Mouse (Mus musculus) liver, embryonic 15.5 days (tissue): Measurements from ENCODE around the gene Nr1h2. TPM values are rescaled to one million over a fixed set of nuclear protein-coding genes. Genes with fewer than 3 reads are reported as not detected.

ENCODE experiments used
- ATAC-seq: fragments of 200-750 bp; cut with Nextera tagmentation; 2 replicates; pipeline ENCODE4 v1.8.0; 2017; ENCODE audit warnings: moderate number of reproducible peaks, mild to moderate bottlenecking, moderate library complexity; ENCODE audit not compliant: insufficient read depth
- H3K27ac ChIP-seq: fragments of 300-500 bp; sonication (generic); replicated peaks from 2 replicates; pipeline ENCODE4 v1.5.1; 2015; ENCODE audit warnings: mild to moderate bottlenecking, inconsistent platforms
- H3K27me3 ChIP-seq: fragments of 300-500 bp; sonication (generic); 2 replicates; pipeline ENCODE4 v1.6.1; 2015; ENCODE audit warnings: mild to moderate bottlenecking, inconsistent platforms
- H3K36me3 ChIP-seq: fragments of 300-500 bp; sonication (generic); replicated peaks from 2 replicates; pipeline ENCODE4 v1.6.1; 2015; ENCODE audit warnings: moderate library complexity, mild to moderate bottlenecking, inconsistent platforms
- H3K4me1 ChIP-seq: fragments of 300-500 bp; sonication (generic); replicated peaks from 2 replicates; pipeline ENCODE4 v1.6.1; 2015; ENCODE audit warnings: inconsistent platforms
- H3K4me2 ChIP-seq: fragments of 300-500 bp; sonication (generic); 2 replicates; pipeline ENCODE4 v1.6.1; 2015; ENCODE audit warnings: moderate library complexity, mild to moderate bottlenecking, inconsistent platforms
- H3K4me3 ChIP-seq: fragments of 300-500 bp; sonication (generic); replicated peaks from 2 replicates; pipeline ENCODE4 v1.5.1; 2015; ENCODE audit warnings: mild to moderate bottlenecking, inconsistent platforms
- H3K9ac ChIP-seq: fragments of 300-500 bp; sonication (generic); 2 replicates; pipeline ENCODE4 v1.6.1; 2015; ENCODE audit warnings: moderate library complexity, mild to moderate bottlenecking, inconsistent platforms
- H3K9me3 ChIP-seq: fragments of 300-500 bp; sonication (generic); replicated peaks from 2 replicates; pipeline ENCODE4 v1.6.1; 2016; ENCODE audit warnings: inconsistent platforms
- WGBS: fragments of 180-500 bp; shearing (Covaris S2); methylation state at CpG from one replicate; pipeline ENCODE4 v1.1.7; 2015; ENCODE audit warnings: mixed read lengths; ENCODE audit not compliant: insufficient replicate concordance; 5-methylcytosine and 5-hydroxymethylcytosine counted together
- polyA plus RNA-seq: library from polyadenylated mRNA; unstranded; fragments of >200 nt; fragmentation: Nextera tagmentation; extraction: Ambion mirVana; gene quantifications from 2 replicates; pipeline ENCODE4 v1.2.1, GENCODE M21; 2015

Gene Nr1h2
- polyA plus RNA-seq, 1 experiment from 2014 or later = 45.9 TPM

DNA sequence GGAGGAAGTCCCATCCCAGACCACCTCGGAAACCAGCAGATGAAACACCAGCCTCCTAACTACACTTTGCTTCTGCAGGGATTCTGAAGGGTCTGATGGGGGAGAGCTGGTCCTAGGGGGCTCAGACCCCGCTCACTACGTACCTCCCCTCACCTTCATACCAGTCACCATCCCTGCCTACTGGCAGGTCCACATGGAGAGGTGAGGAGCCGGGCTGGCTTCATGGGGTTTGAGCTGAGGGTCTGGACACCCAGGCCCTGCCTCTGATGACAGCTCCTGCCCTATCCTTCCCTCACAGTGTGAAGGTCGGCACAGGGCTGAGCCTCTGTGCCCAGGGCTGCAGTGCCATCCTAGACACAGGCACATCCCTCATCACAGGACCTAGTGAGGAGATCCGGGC, 31.2 kb upstream of the Nr1h2 start:
- ATAC-seq = no peak
- Histone ChIP-seq H3K4me2 (no peak overlapping the region), H3K27me3 (peaks cover 75% of the 10 kb centered on the region), H3K9me3 (no peaks in the 10 kb centered on the region), H3K36me3 (no peaks in the 10 kb centered on the region), H3K9ac (no peak overlapping the region), H3K27ac (no peak overlapping the region), H3K4me3 (no peak overlapping the region), H3K4me1 (0 out of 2 replicates have a peak, but pooled peaks cover 13% of the 10 kb centered on the region)
- WGBS = 61% methylated on average over 6 of the region's 6 CpGs

DNA sequence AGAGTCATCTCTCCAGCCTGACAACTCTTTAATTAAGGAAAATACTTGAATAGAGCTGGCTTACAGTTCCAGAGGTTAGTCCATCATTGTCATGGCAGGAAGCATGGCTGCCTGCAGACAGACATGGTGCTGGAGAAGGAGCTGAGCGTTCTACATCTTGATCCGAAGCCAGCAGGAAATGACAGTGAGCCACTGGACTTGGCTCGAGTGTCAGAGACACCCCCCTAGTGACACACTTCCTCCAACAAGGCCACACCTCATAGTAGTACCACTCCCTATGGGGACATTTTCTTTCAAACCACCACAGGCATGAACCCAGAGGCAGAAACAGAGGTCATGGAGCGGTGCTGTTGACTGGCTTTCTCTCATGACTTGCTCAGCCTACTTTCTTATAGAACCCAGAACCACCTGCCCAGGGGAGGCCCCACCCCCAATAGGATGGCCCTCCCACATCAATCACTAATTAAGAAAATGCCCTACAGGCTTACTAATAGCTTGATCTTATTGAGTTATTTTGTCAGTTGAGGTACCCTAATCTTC, 30.6 kb upstream of the Nr1h2 start:
- WGBS = 40% methylated on average over 4 of the region's 4 CpGs
- no peak overlapping the region for H3K4me3 ChIP-seq
- H3K4me1 ChIP-seq = 0 out of 2 replicates have a peak, but pooled peaks cover 12% of the 10 kb centered on the region
- H3K9me3 ChIP-seq = no peaks in the 10 kb centered on the region
- no peak overlapping the region for H3K9ac ChIP-seq
- H3K27ac ChIP-seq = no peak overlapping the region
- H3K27me3 ChIP-seq = peaks cover 70% of the 10 kb centered on the region
- no peak overlapping the region for H3K4me2 ChIP-seq
- ATAC-seq = no peak
- H3K36me3 ChIP-seq = no peaks in the 10 kb centered on the region

DNA sequence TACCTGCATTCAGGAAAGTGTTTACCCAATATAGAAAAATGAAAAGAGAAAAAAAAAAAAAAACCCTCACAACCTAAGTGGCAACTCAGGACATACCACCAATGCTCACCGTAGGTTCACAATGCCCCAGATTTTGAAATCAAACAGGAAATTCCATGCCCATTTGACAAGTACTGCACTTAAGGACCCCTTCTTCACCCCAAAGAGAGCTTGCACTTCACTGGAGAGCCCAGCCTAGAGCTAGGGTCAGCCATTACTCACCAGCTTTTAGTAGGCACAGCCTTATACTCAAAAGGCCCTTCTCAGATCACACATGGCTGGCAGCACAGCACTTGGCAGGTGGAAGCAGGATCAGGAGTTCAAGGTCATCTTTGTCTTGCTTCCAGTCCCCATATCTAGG, 29.4 kb upstream of the Nr1h2 start:
- Histone ChIP-seq H3K4me3 (no peak overlapping the region), H3K4me2 (no peak overlapping the region), H3K4me1 (0 out of 2 replicates have a peak, but pooled peaks cover 3% of the 10 kb centered on the region), H3K9ac (no peak overlapping the region), H3K27me3 (peaks cover 58% of the 10 kb centered on the region), H3K36me3 (no peaks in the 10 kb centered on the region), H3K9me3 (no peaks in the 10 kb centered on the region), H3K27ac (no peak overlapping the region)
- 55% methylated on average over 1 of the region's 1 CpGs for WGBS
- ATAC-seq = no peak

GRCm38 (mm10) chr7:44582709-44583108, 29.0 kb upstream of the Nr1h2 start:
- H3K9ac ChIP-seq = no peak overlapping the region

DNA sequence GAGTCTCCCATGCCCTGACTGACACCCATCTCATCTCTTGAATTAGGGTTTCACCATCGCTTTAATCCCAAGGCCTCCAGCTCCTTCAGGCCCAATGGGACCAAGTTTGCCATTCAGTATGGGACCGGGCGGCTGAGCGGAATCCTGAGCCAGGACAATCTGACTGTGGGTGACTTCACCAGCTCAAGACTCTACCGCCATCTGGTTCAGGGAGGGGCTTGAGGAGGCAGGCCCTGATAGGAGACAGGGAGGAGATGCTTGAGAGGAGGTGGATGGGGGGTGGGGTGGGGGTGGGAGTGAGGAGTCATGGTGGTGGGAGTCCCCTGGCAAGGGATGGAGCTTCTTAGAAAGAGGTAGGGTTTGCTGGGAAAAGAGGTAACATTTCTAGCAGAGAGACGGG, 27.9 kb upstream of the Nr1h2 start:
- H3K27ac ChIP-seq = no peak overlapping the region
- H3K4me3 ChIP-seq = no peak overlapping the region
- ATAC-seq = no peak
- H3K9ac ChIP-seq = no peak overlapping the region
- no peaks in the 10 kb centered on the region for H3K9me3 ChIP-seq
- 52% methylated on average over 6 of the region's 6 CpGs for WGBS
- H3K27me3 ChIP-seq = peaks cover 43% of the 10 kb centered on the region
- no peak overlapping the region for H3K4me2 ChIP-seq
- H3K36me3 ChIP-seq = no peaks in the 10 kb centered on the region
- 0 out of 2 replicates have a peak, but pooled peaks cover 2% of the 10 kb centered on the region for H3K4me1 ChIP-seq

More at GRCm38 (mm10) chr7:44582709-44583108, 29.0 kb upstream of the Nr1h2 start:
- Histone ChIP-seq H3K27ac (no peak overlapping the region), H3K4me2 (no peak overlapping the region), H3K4me3 (no peak overlapping the region), H3K36me3 (no peaks in the 10 kb centered on the region), H3K27me3 (peaks cover 53% of the 10 kb centered on the region), H3K9me3 (no peaks in the 10 kb centered on the region), H3K4me1 (0 out of 2 replicates have a peak, but pooled peaks cover 2% of the 10 kb centered on the region)
- WGBS = 29% methylated on average over 5 of the region's 5 CpGs
- ATAC-seq = no peak

- Histone ChIP-seq H3K27me3 (0 out of 2 replicates have a peak, but pooled peaks cover 3% of the 10 kb centered on the region), H3K4me3 (no peak overlapping the region), H3K27ac (no peak overlapping the region), H3K4me2 (no peak overlapping the region), H3K9me3 (no peaks in the 10 kb centered on the region), H3K9ac (no peak overlapping the region), H3K4me1 (no peaks in the 10 kb centered on the region), H3K36me3 (no peaks in the 10 kb centered on the region)
- no peak for ATAC-seq
- WGBS = 31% methylated on average over 5 of the region's 5 CpGs
Measured at GRCm38 (mm10) chr7:44576333-44576844, 22.6 kb upstream of the Nr1h2 start.

DNA sequence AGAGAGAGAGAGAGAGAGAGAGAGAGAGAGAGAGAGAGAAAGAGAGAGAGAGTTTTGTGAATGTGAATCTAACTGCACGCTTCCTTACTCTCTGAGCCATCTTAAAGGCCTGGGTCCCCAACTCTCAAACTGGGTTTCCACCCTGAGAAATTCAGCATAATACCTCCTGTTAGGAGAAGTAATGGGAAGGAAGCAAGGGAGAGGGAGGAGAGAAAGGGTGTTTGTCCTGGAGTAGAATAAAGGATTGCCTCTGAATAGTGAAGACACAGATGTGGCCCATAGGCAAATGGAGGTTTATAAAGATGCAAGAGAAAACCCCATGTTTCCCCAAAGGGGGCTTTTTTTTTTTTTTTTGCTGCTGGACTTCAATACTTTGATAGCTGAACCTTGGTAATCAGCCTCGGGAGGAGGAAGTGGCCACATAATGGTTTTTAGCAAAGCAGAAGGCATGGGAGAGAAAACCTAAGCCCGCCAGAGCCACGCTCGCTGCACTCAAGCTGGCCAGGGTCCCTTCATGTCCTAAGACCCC, 19.3 kb upstream of the Nr1h2 start:
- H3K4me2 ChIP-seq = peak overlapping the region; percentile 23; the same call in 1 of the 2 replicates
- 0 out of 2 replicates have a peak overlapping the region, but pooled peaks have one; percentile 4 for H3K4me3 ChIP-seq
- H3K36me3 ChIP-seq = no peaks in the 10 kb centered on the region
- no peak for ATAC-seq
- H3K9ac ChIP-seq = no peak overlapping the region
- 50% methylated on average over 5 of the region's 5 CpGs for WGBS
- H3K27me3 ChIP-seq = peaks cover 5% of the 10 kb centered on the region; the same call in 1 of the 2 replicates
- H3K4me1 ChIP-seq = no peaks in the 10 kb centered on the region
- no peaks in the 10 kb centered on the region for H3K9me3 ChIP-seq
- no peak overlapping the region for H3K27ac ChIP-seq

GRCm38 (mm10) chr7:44572213-44572701, 18.5 kb upstream of the Nr1h2 start, which contains the start of gene Napsa:
TSS of gene Napsa (plus strand) at chr7:44572380.
- H3K4me3 ChIP-seq = 0 out of 2 replicates have a peak within 1 kb of the TSS, but pooled peaks have one; percentile 15
- peak; percentile 15; the same call in 1 of the 2 replicates for ATAC-seq
- H3K27ac ChIP-seq = no peak within 1 kb of the TSS
- H3K27me3 ChIP-seq = peaks cover 5% of the 10 kb centered on the region; the same call in 1 of the 2 replicates
- H3K4me1 ChIP-seq = no peaks in the 10 kb centered on the region
- H3K9me3 ChIP-seq = no peaks in the 10 kb centered on the region
- no peaks in the 10 kb centered on the region for H3K36me3 ChIP-seq
- 13% methylated on average over 7 of the region's 7 CpGs for WGBS
- no peak within 1 kb of the TSS for H3K9ac ChIP-seq
- no peak within 1 kb of the TSS; the same call in 1 of the 2 replicates for H3K4me2 ChIP-seq

GRCm38 (mm10) chr7:44571811-44572210, 18.1 kb upstream of the Nr1h2 start:
- Histone ChIP-seq H3K4me2 (no peak overlapping the region; the same call in 1 of the 2 replicates), H3K9ac (no peak overlapping the region), H3K27ac (no peak overlapping the region), H3K36me3 (no peaks in the 10 kb centered on the region), H3K27me3 (peaks cover 5% of the 10 kb centered on the region; the same call in 1 of the 2 replicates), H3K4me3 (no peak overlapping the region), H3K4me1 (no peaks in the 10 kb centered on the region), H3K9me3 (no peaks in the 10 kb centered on the region)
- 73% methylated on average over 4 of the region's 4 CpGs for WGBS
- ATAC-seq = no peak

DNA sequence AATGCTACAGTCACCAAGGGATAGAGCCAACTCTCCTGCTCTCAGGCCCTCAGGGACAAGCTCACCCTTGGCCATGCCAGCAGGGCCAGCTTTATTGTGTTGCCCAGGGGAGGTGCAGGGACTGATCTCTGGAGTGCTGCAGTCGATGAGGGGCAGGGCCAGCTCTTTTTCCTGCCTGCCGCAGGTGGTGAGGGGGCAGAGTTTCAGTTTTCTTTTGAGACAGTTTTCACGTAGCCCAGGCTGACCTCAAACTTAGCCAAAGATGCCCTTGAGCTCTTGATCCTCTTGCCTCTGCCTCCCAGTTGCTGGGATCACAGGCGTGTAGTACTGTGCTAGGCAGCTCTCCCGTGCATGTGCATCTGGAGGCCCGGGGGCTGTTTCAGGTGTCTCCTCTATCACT, 17.2 kb upstream of the Nr1h2 start:
- no peak overlapping the region for H3K4me3 ChIP-seq
- no peaks in the 10 kb centered on the region for H3K4me1 ChIP-seq
- H3K9ac ChIP-seq = no peak overlapping the region
- peaks cover 5% of the 10 kb centered on the region; the same call in 1 of the 2 replicates for H3K27me3 ChIP-seq
- H3K36me3 ChIP-seq = no peaks in the 10 kb centered on the region
- H3K4me2 ChIP-seq = no peak overlapping the region
- no peaks in the 10 kb centered on the region for H3K9me3 ChIP-seq
- no peak for ATAC-seq
- H3K27ac ChIP-seq = no peak overlapping the region
- 54% methylated on average over 6 of the region's 6 CpGs for WGBS

DNA sequence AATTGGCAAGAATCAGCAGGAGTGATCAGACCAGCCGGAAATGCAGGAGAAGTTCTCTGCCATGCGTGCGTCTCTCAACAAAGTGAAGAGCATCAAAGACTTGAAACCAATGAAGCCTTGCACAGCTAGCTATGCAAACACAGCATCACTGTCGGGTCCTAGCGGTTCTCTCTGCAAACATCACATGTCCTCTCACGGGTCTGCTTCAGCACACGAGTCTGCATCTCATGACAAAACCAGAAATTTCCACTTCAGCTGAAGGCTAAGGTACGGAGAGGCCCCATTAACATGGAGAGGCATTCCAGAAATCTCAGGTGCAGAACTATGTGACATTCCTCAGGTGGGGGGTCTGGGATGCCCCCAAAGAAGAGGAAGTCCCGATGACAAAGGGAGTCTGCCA, 15.1 kb upstream of the Nr1h2 start:
- Histone ChIP-seq H3K36me3 (no peaks in the 10 kb centered on the region), H3K4me1 (no peaks in the 10 kb centered on the region), H3K4me3 (no peak overlapping the region), H3K9me3 (no peaks in the 10 kb centered on the region), H3K27ac (no peak overlapping the region), H3K4me2 (no peak overlapping the region), H3K9ac (no peak overlapping the region), H3K27me3 (peaks cover 5% of the 10 kb centered on the region; the same call in 1 of the 2 replicates)
- WGBS = 50% methylated on average over 9 of the region's 9 CpGs
- ATAC-seq = no peak
